In genomic region chr1:36294402-36294801, GRCm38 (mm10) we compare ENCODE assay signal across 20 mouse cellular contexts. TPM values are rescaled to one million over a fixed set of nuclear protein-coding genes. Genes with fewer than 3 reads are reported as not detected.
DNase-seq lines count a peak whose midpoint lies in the region; ATAC-seq and TF ChIP-seq lines count a peak whose summit lies in the region.
"Had no signal": no experiment of that assay in that cellular context is flagged by ENCODE, and none has a peak within 500 bp of the region (broad histone marks: within the 10 kb centered on the region; RNA-seq: fewer than 3 reads in every experiment).

No protein-coding gene starts in this region.

- WGBS in spleen, adult 2 months: 20% methylated on average over 3 of the region's 3 CpGs
- WGBS in kidney, adult 2 months: 80% methylated on average over 3 of the region's 3 CpGs

- peak overlapping the region; percentile 34 for H3K27ac ChIP-seq in spleen, adult 2 months (ENCODE audit: insufficient read depth, low read length)
- H3K27ac ChIP-seq in kidney, adult 2 months (ENCODE audit: insufficient read depth, low read depth, low read length): no peak overlapping the region
- H3K27ac ChIP-seq: embryonic facial prominence, embryonic 12.5 days; hindbrain, embryonic 10.5 days; hindbrain, postnatal 0 days; limb, embryonic 12.5 days; liver, embryonic 13.5 days; lung, embryonic 15.5 days; midbrain, embryonic 12.5 days; stomach, embryonic 15.5 days had no signal

- H3K36me3 ChIP-seq in spleen, adult 2 months (ENCODE audit: control insufficient read depth, insufficient read depth, low read length): no peaks in the 10 kb centered on the region
- no peaks in the 10 kb centered on the region for H3K36me3 ChIP-seq in kidney, adult 2 months (ENCODE audit: control insufficient read depth, insufficient read depth, low read length)
- H3K36me3 ChIP-seq: embryonic facial prominence, embryonic 12.5 days; hindbrain, embryonic 10.5 days; limb, embryonic 12.5 days; liver, embryonic 13.5 days; lung, embryonic 15.5 days; midbrain, embryonic 12.5 days; stomach, embryonic 15.5 days had no signal

- peaks cover 44% of the 10 kb centered on the region; the same call in 1 of the 2 replicates for H3K4me1 ChIP-seq in spleen, adult 2 months (ENCODE audit: control insufficient read depth, insufficient read depth, insufficient read length)
- H3K4me1 ChIP-seq in kidney, adult 2 months (ENCODE audit: control insufficient read depth, insufficient read depth, low read length): no peaks in the 10 kb centered on the region
- H3K4me1 ChIP-seq: embryonic facial prominence, embryonic 12.5 days; limb, embryonic 12.5 days; liver, embryonic 13.5 days; lung, embryonic 15.5 days; midbrain, embryonic 12.5 days; stomach, embryonic 15.5 days had no signal

- DNase-seq in spleen, adult 2 months (ENCODE audit: low read depth in 1 of 2, low spot score in 2 of 2): peak in 1 of 2 experiments; percentile 49
- no peak for DNase-seq in spleen, adult 18-20 months
- DNase-seq in T-cell, adult 2 months (ENCODE audit: low spot score): peak; percentile 80
- DNase-seq in thymus, postnatal 36 days: peak; percentile 46 to 59
- no peak for DNase-seq in gastrocnemius, postnatal 25 days
- DNase-seq in kidney, adult 2 months: no peak
- DNase-seq: cerebellum, adult 2 months; kidney, adult 18-20 months; kidney, postnatal 14 days; liver, embryonic 13.5 days had no signal

- H3K27me3 ChIP-seq in spleen, adult 2 months (ENCODE audit: control insufficient read depth, insufficient read depth, low read length): no peaks in the 10 kb centered on the region
- no peaks in the 10 kb centered on the region for H3K27me3 ChIP-seq in kidney, adult 2 months (replicated peaks; ENCODE audit: control insufficient read depth, insufficient read depth, low read length)

- H3K4me3 ChIP-seq in spleen, adult 2 months (ENCODE audit: extremely low read depth, insufficient read depth, insufficient read length): no peak overlapping the region
- H3K4me3 ChIP-seq in kidney, adult 2 months (ENCODE audit: insufficient read depth, low read depth, low read length): no peak overlapping the region
- H3K4me3 ChIP-seq: embryonic facial prominence, embryonic 12.5 days; hindbrain, embryonic 10.5 days; limb, embryonic 12.5 days; liver, embryonic 13.5 days; lung, embryonic 15.5 days; midbrain, embryonic 12.5 days; stomach, embryonic 15.5 days had no signal

- peak; percentile 62; the same call in 1 of the 2 replicates for ATAC-seq in neutrophil, adult 5-6 weeks (ENCODE audit: extremely low read depth, insufficient number of reproducible peaks, low FRiP score, poor library complexity, severe bottlenecking)
- no peak for ATAC-seq in erythroblast, adult 5-6 weeks (replicated peaks; ENCODE audit: low FRiP score, poor library complexity, severe bottlenecking)
- ATAC-seq: forebrain, embryonic 14.5 days; hindbrain, postnatal 0 days had no signal

- TF ChIP-seq CTCF in spleen, adult 2 months (IDR thresholded peaks at IDR 0.05; ENCODE audit: extremely low read depth, insufficient read depth, insufficient read length, insufficient replicate concordance): no peak
- TF ChIP-seq CTCF in kidney, adult 2 months (conservative IDR thresholded peaks at IDR 0.05; ENCODE audit: insufficient read depth, insufficient read length, low read depth, low read length): no peak

- no peak for TF ChIP-seq POLR2A in spleen, adult 2 months (IDR thresholded peaks at IDR 0.05; ENCODE audit: low read depth, low read length)
- no peak for TF ChIP-seq POLR2A in kidney, adult 2 months (IDR thresholded peaks at IDR 0.05; ENCODE audit: low read depth, low read length)

RNA-seq across cellular contexts. Expression of gene Arid5a, which starts 13.1 kb away (rescaled TPM):
- polyA plus RNA-seq in spleen, adult 2 months (2012; rRNA removed): 29.6 and 39.6 TPM in 2 replicates
- 199 and 207 TPM in 2 replicates for total RNA-seq in neutrophil, adult 5-6 weeks (2017)
- 10 to 100 TPM in 1 of 2 experiments, 1 to 10 TPM in 1; 5.4 to 10.5 TPM for total RNA-seq in gastrocnemius, postnatal 25 days (2021)
- polyA plus RNA-seq in kidney, adult 2 months (2012; rRNA removed): 3.3 and 4.5 TPM in 2 replicates
- 2.3 and 5.6 TPM in 2 replicates for total RNA-seq in erythroblast, adult 5-6 weeks (2015; ENCODE audit: low replicate concordance)
- 2.6 and 3.2 TPM in 2 replicates for total RNA-seq in erythroblast, adult 5-6 weeks (2017; ENCODE audit: low replicate concordance)

RNA-seq across cellular contexts. Expression of gene Neurl3, which starts 19.9 kb away (rescaled TPM):
- polyA plus RNA-seq in spleen, adult 2 months (2012; rRNA removed): 66.0 and 80.9 TPM in 2 replicates
- 433 and 491 TPM in 2 replicates for total RNA-seq in neutrophil, adult 5-6 weeks (2017)
- under 1 TPM; 0.51 to 0.88 TPM for total RNA-seq in gastrocnemius, postnatal 25 days (2021)
- polyA plus RNA-seq in kidney, adult 2 months (2012; rRNA removed): 7.4 and 9.9 TPM in 2 replicates
- total RNA-seq in erythroblast, adult 5-6 weeks (2015; ENCODE audit: low replicate concordance): 8.6 and 14.2 TPM in 2 replicates
- total RNA-seq in erythroblast, adult 5-6 weeks (2017; ENCODE audit: low replicate concordance): 8.0 and 9.1 TPM in 2 replicates

RNA-seq across cellular contexts. Expression of gene Uggt1, which starts 49.9 kb away (rescaled TPM):
- 13.5 and 15.9 TPM in 2 replicates for polyA plus RNA-seq in spleen, adult 2 months (2012; rRNA removed)
- total RNA-seq in neutrophil, adult 5-6 weeks (2017): 103 and 117 TPM in 2 replicates
- 10 to 100 TPM; 19.7 to 21.6 TPM for total RNA-seq in gastrocnemius, postnatal 25 days (2021)
- polyA plus RNA-seq in kidney, adult 2 months (2012; rRNA removed): 12.6 and 15.3 TPM in 2 replicates
- total RNA-seq in erythroblast, adult 5-6 weeks (2015; ENCODE audit: low replicate concordance): 17.5 and 18.6 TPM in 2 replicates
- total RNA-seq in erythroblast, adult 5-6 weeks (2017; ENCODE audit: low replicate concordance): 23.0 and 42.7 TPM in 2 replicates

Comparison
In these comparisons a context has a peak if more than half of its experiments do, and no peak if none do; other contexts are left out.
1. DNase-seq: peak in T-cell, adult 2 months (single experiment) and thymus, postnatal 36 days (2 of 2); none in spleen, adult 18-20 months (0 of 2), gastrocnemius, postnatal 25 days (single experiment) and kidney, adult 2 months (single experiment).
2. RNA of gene Arid5a, which starts 13.1 kb away (total RNA-seq): 199 to 207 TPM in neutrophil, adult 5-6 weeks; 5.4 to 10.5 TPM in gastrocnemius, postnatal 25 days and 2.3 to 5.6 TPM in erythroblast, adult 5-6 weeks; every median in the first group is over 10 times any median in the second.
3. RNA of gene Neurl3, which starts 19.9 kb away (total RNA-seq): 433 to 491 TPM in neutrophil, adult 5-6 weeks; 8.0 to 14.2 TPM in erythroblast, adult 5-6 weeks and 0.51 to 0.88 TPM in gastrocnemius, postnatal 25 days; every median in the first group is over 10 times any median in the second.